Comparison of ENCODE assay signal across 9 mouse cellular contexts in the genomic region with DNA sequence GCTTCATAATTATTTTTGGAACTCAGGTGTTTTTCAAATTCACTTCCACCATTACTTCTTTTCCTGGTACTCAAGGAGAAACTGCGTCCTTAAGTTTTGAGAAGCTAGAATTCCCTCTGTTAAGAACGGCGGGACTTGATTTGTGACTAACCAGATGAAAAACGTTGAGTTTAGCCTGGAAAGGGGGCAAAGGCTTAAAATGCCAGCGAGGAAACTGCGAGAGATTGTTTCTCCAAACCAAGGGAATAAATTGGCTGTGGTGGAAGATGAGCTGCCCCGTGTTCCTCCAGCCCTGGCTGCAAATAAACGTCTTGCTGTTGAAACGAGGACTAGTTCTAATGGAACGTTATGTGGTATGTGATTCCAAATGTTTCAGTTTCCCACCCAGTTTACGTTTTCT. TPM values are rescaled to one million over a fixed set of nuclear protein-coding genes. Genes with fewer than 3 reads are reported as not detected.
DNase-seq lines count a peak whose midpoint lies in the region; ATAC-seq and TF ChIP-seq lines count a peak whose summit lies in the region.
"Had no signal": no experiment of that assay in that cellular context is flagged by ENCODE, and none has a peak within 500 bp of the region (broad histone marks: within the 10 kb centered on the region; RNA-seq: fewer than 3 reads in every experiment).

No protein-coding gene starts in this region.

- 3% methylated on average over 11 of the region's 11 CpGs for WGBS in kidney, embryonic 16.5 days
- WGBS in bone marrow, adult 2 months = 1% methylated on average over 11 of the region's 11 CpGs
- WGBS in hindbrain, embryonic 14.5 days = 12% methylated on average over 11 of the region's 11 CpGs
- WGBS in midbrain, postnatal 0 days = 7% methylated on average over 11 of the region's 11 CpGs

- no peaks in the 10 kb centered on the region for H3K9me3 ChIP-seq in kidney, embryonic 16.5 days (ENCODE audit: low read length)
- no peaks in the 10 kb centered on the region for H3K9me3 ChIP-seq in hindbrain, embryonic 14.5 days (ENCODE audit: control insufficient read depth, low read length)
- no peaks in the 10 kb centered on the region for H3K9me3 ChIP-seq in midbrain, postnatal 0 days (ENCODE audit: low read length)

- H3K27me3 ChIP-seq in kidney, embryonic 16.5 days (ENCODE audit: insufficient read depth, low read length) = no peaks in the 10 kb centered on the region
- H3K27me3 ChIP-seq in hindbrain, embryonic 14.5 days (ENCODE audit: control insufficient read depth, insufficient read depth, low read length) = no peaks in the 10 kb centered on the region
- no peaks in the 10 kb centered on the region for H3K27me3 ChIP-seq in midbrain, postnatal 0 days (ENCODE audit: insufficient read depth, low read length)

- peaks cover 13% of the 10 kb centered on the region for H3K4me1 ChIP-seq in kidney, embryonic 16.5 days (ENCODE audit: insufficient read depth, low read length)
- no peaks in the 10 kb centered on the region; the same call in 1 of the 2 replicates for H3K4me1 ChIP-seq in bone marrow, adult 2 months (ENCODE audit: control insufficient read depth, insufficient read depth, low read length)
- peaks cover 22% of the 10 kb centered on the region for H3K4me1 ChIP-seq in hindbrain, embryonic 14.5 days (replicated peaks; ENCODE audit: control insufficient read depth, insufficient read depth, low read length)
- H3K4me1 ChIP-seq in midbrain, postnatal 0 days (ENCODE audit: insufficient read depth, low read length) = peaks cover 12% of the 10 kb centered on the region

- TF ChIP-seq CTCF in bone marrow, adult 2 months (IDR thresholded peaks at IDR 0.05; ENCODE audit: control insufficient read depth, insufficient read depth, low read length) = no peak
- TF ChIP-seq CTCF in midbrain, postnatal 0 days (IDR thresholded peaks at IDR 0.05) = no peak

- H3K9ac ChIP-seq in kidney, embryonic 16.5 days (replicated peaks; ENCODE audit: low read length) = peak overlapping the region; percentile 73
- H3K9ac ChIP-seq in hindbrain, embryonic 14.5 days = peak overlapping the region; percentile 92
- H3K9ac ChIP-seq in midbrain, postnatal 0 days (replicated peaks; ENCODE audit: low read length, poor library complexity, severe bottlenecking) = peak overlapping the region; percentile 55; the same call in 1 of the 2 replicates

- TF ChIP-seq POLR2A in bone marrow, adult 2 months (IDR thresholded peaks at IDR 0.05; ENCODE audit: borderline replicate concordance, control insufficient read depth, low read depth, low read length) = no peak

- peaks cover 23% of the 10 kb centered on the region for H3K36me3 ChIP-seq in kidney, embryonic 16.5 days (ENCODE audit: insufficient read depth, low read length)
- H3K36me3 ChIP-seq in hindbrain, embryonic 14.5 days (replicated peaks; ENCODE audit: control insufficient read depth, insufficient read depth) = peaks cover 34% of the 10 kb centered on the region
- peaks cover 24% of the 10 kb centered on the region for H3K36me3 ChIP-seq in midbrain, postnatal 0 days (ENCODE audit: insufficient read depth, low read length)

- peak overlapping the region; percentile 81 for H3K4me3 ChIP-seq in kidney, embryonic 16.5 days (ENCODE audit: low read length)
- H3K4me3 ChIP-seq in bone marrow, adult 2 months (replicated peaks; ENCODE audit: control insufficient read depth, low read depth, low read length) = peak overlapping the region; percentile 73
- H3K4me3 ChIP-seq in hindbrain, embryonic 14.5 days (replicated peaks; ENCODE audit: low read length) = peak overlapping the region; percentile 86
- peak overlapping the region; percentile 99 for H3K4me3 ChIP-seq in midbrain, postnatal 0 days (ENCODE audit: low read depth, low read length)

- peak overlapping the region; percentile 96 for H3K4me2 ChIP-seq in kidney, embryonic 16.5 days (replicated peaks; ENCODE audit: low read depth, low read length)
- H3K4me2 ChIP-seq in hindbrain, embryonic 14.5 days (replicated peaks) = peak overlapping the region; percentile 89
- peak overlapping the region; percentile 74 for H3K4me2 ChIP-seq in midbrain, postnatal 0 days (ENCODE audit: low read depth, low read length, poor library complexity, severe bottlenecking)

- ATAC-seq in kidney, embryonic 16.5 days (ENCODE audit: low FRiP score, low TSS enrichment) = no peak
- ATAC-seq in hindbrain, embryonic 14.5 days (ENCODE audit: low FRiP score) = no peak
- ATAC-seq in midbrain, postnatal 0 days (ENCODE audit: low FRiP score) = no peak

- no peak overlapping the region for H3K27ac ChIP-seq in kidney, embryonic 16.5 days (ENCODE audit: low read length)
- H3K27ac ChIP-seq in bone marrow, adult 2 months (ENCODE audit: control insufficient read depth, insufficient read depth, low read depth, low read length, poor library complexity) = no peak overlapping the region
- no peak overlapping the region for H3K27ac ChIP-seq in hindbrain, embryonic 14.5 days
- no peak overlapping the region for H3K27ac ChIP-seq in midbrain, postnatal 0 days (ENCODE audit: low read depth, low read length)

- no peak for DNase-seq in kidney, adult 11 months
- DNase-seq in hindbrain, embryonic 14.5 days (ENCODE audit: low spot score) = no peak
- DNase-seq in midbrain, postnatal 0 days (ENCODE audit: low spot score) = no peak
- no peak for DNase-seq in ovary, postnatal 36 days (ENCODE audit: low spot score)
- DNase-seq in frontal cortex, postnatal 14 days (ENCODE audit: low spot score in 2 of 2) = no peak
- DNase-seq in left cerebral cortex, adult 11 months (ENCODE audit: low spot score) = no peak
- DNase-seq: adrenal gland, postnatal 10 days had no signal

RNA-seq across cellular contexts. Expression of a gene that starts 1.0 kb away (rescaled TPM):
- 12.2 and 18.0 TPM in 2 replicates for polyA plus RNA-seq in kidney, embryonic 16.5 days (2015; fragmentation: Nextera tagmentation; extraction: Ambion mirVana)
- polyA plus RNA-seq in bone marrow, adult 2 months (2011; ENCODE audit: insufficient read depth, insufficient read length, low replicate concordance, missing spikeins) = 3.3 and 5.9 TPM in 2 replicates
- polyA plus RNA-seq in hindbrain, embryonic 14.5 days (2014; fragmentation: Nextera tagmentation; extraction: Ambion mirVana) = 11.1 and 13.9 TPM in 2 replicates
- 8.1 and 8.2 TPM in 2 replicates for total RNA-seq in midbrain, postnatal 0 days (2014; rRNA removed)
- polyA plus RNA-seq in midbrain, postnatal 0 days (2015; fragmentation: Nextera tagmentation; extraction: Ambion mirVana) = 6.1 and 7.1 TPM in 2 replicates

RNA-seq across cellular contexts. Expression of a gene that starts 1.2 kb away (rescaled TPM):
- polyA plus RNA-seq in kidney, embryonic 16.5 days (2015; fragmentation: Nextera tagmentation; extraction: Ambion mirVana) = 87.5 and 87.8 TPM in 2 replicates
- polyA plus RNA-seq in bone marrow, adult 2 months (2011; ENCODE audit: insufficient read depth, insufficient read length, low replicate concordance, missing spikeins) = 14.1 and 27.3 TPM in 2 replicates
- 114 and 116 TPM in 2 replicates for polyA plus RNA-seq in hindbrain, embryonic 14.5 days (2014; fragmentation: Nextera tagmentation; extraction: Ambion mirVana)
- total RNA-seq in midbrain, postnatal 0 days (2014; rRNA removed) = 61.7 and 108 TPM in 2 replicates
- polyA plus RNA-seq in midbrain, postnatal 0 days (2015; fragmentation: Nextera tagmentation; extraction: Ambion mirVana) = 137 and 146 TPM in 2 replicates

RNA-seq across cellular contexts. Expression of a gene that starts 26.5 kb away (rescaled TPM):
- polyA plus RNA-seq in kidney, embryonic 16.5 days (2015; fragmentation: Nextera tagmentation; extraction: Ambion mirVana) = 0.33 TPM in 1 of 2 replicates, not detected in the other
- polyA plus RNA-seq in bone marrow, adult 2 months (2011; ENCODE audit: insufficient read depth, insufficient read length, low replicate concordance, missing spikeins) = not detected in 2 replicates
- not detected in 2 replicates for polyA plus RNA-seq in hindbrain, embryonic 14.5 days (2014; fragmentation: Nextera tagmentation; extraction: Ambion mirVana)
- 5.4 TPM in 1 of 2 replicates, not detected in the other for total RNA-seq in midbrain, postnatal 0 days (2014; rRNA removed)
- 0.45 TPM in 1 of 2 replicates, not detected in the other for polyA plus RNA-seq in midbrain, postnatal 0 days (2015; fragmentation: Nextera tagmentation; extraction: Ambion mirVana)
